26 mouse cellular contexts compared by ENCODE assay signal in the genomic region with DNA sequence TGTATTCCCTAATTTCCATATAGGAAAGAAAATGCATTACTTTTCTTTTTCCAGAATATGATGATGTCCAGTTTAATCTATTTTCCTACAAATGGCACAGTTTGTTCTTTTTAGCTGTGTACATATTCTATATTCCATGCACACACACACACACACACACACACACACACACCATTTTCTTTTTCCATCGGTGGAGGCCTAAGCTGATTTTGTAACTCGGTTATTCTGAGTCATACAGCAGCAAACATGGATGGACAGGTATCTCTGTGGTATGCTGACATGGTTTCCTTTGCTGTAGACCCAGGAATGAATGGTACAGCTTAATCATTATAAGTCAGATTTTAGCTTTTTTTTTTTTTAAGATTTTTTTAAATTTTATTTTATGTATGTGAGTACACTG.
"Had no signal": no experiment of that assay in that cellular context is flagged by ENCODE, and none has a peak within 500 bp of the region (broad histone marks: within the 10 kb centered on the region; RNA-seq: fewer than 3 reads in every experiment).

No protein-coding gene starts in this region.

- H3K36me3 ChIP-seq: embryonic facial prominence, embryonic 10.5 days; embryonic facial prominence, embryonic 12.5 days; embryonic facial prominence, embryonic 13.5 days; embryonic facial prominence, embryonic 15.5 days; forebrain, embryonic 12.5 days; forebrain, embryonic 15.5 days had no signal

- H3K9me3 ChIP-seq: embryonic facial prominence, embryonic 10.5 days; embryonic facial prominence, embryonic 12.5 days; embryonic facial prominence, embryonic 13.5 days; embryonic facial prominence, embryonic 15.5 days; forebrain, embryonic 10.5 days; forebrain, embryonic 12.5 days; forebrain, embryonic 13.5 days; forebrain, embryonic 15.5 days had no signal

- H3K27ac ChIP-seq: embryonic facial prominence, embryonic 10.5 days; embryonic facial prominence, embryonic 12.5 days; embryonic facial prominence, embryonic 15.5 days; forebrain, embryonic 10.5 days; forebrain, embryonic 12.5 days; forebrain, embryonic 13.5 days; forebrain, embryonic 15.5 days; gastrocnemius, adult 2 months; heart, adult 2 months had no signal

- ATAC-seq: forebrain, embryonic 13.5 days; forebrain, embryonic 14.5 days; forebrain, embryonic 15.5 days; forebrain, embryonic 16.5 days; forebrain, postnatal 0 days had no signal

- H3K27me3 ChIP-seq: embryonic facial prominence, embryonic 12.5 days; embryonic facial prominence, embryonic 13.5 days; embryonic facial prominence, embryonic 15.5 days; forebrain, embryonic 12.5 days; forebrain, embryonic 13.5 days; forebrain, embryonic 15.5 days had no signal

- H3K4me3 ChIP-seq: embryonic facial prominence, embryonic 10.5 days; embryonic facial prominence, embryonic 12.5 days; embryonic facial prominence, embryonic 13.5 days; embryonic facial prominence, embryonic 15.5 days; erythroblast, embryonic 14.5 days; forebrain, embryonic 10.5 days; forebrain, embryonic 12.5 days; forebrain, embryonic 13.5 days; forebrain, embryonic 15.5 days; gastrocnemius, adult 2 months; heart, adult 2 months had no signal

- H3K4me2 ChIP-seq: embryonic facial prominence, embryonic 12.5 days; embryonic facial prominence, embryonic 13.5 days; embryonic facial prominence, embryonic 15.5 days; forebrain, embryonic 12.5 days; forebrain, embryonic 13.5 days; forebrain, embryonic 15.5 days had no signal

- H3K9ac ChIP-seq: embryonic facial prominence, embryonic 12.5 days; embryonic facial prominence, embryonic 13.5 days; embryonic facial prominence, embryonic 15.5 days; forebrain, embryonic 12.5 days; forebrain, embryonic 13.5 days; forebrain, embryonic 15.5 days; forebrain, postnatal 0 days had no signal

- DNase-seq: cerebellum, adult 9-10 months; cerebellum, adult 9-11 months; cerebellum, postnatal 10 days; cerebellum, postnatal 14 days; cerebellum, postnatal 25 days; cerebellum, postnatal 36 days; embryo, embryonic 11 days; forebrain, postnatal 0 days; gastrocnemius, adult 2 months; gastrocnemius, postnatal 10 days; gastrocnemius, postnatal 14 days; gastrocnemius, postnatal 25 days; gastrocnemius, postnatal 36 days; heart, adult 18-20 months; heart, adult 2 months had no signal
